Mouse (Mus musculus) 3134 (cell line): ENCODE results near the gene Arhgap28.

Experiments
- DNase-seq: peaks from one replicate; pipeline ENCODE4 v3.0.0-alpha.2; 2011; ENCODE audit warnings: low spot score; ENCODE audit not compliant: insufficient read length; ENCODE audit errors: extremely low read depth

The Arhgap28 gene

DNA sequence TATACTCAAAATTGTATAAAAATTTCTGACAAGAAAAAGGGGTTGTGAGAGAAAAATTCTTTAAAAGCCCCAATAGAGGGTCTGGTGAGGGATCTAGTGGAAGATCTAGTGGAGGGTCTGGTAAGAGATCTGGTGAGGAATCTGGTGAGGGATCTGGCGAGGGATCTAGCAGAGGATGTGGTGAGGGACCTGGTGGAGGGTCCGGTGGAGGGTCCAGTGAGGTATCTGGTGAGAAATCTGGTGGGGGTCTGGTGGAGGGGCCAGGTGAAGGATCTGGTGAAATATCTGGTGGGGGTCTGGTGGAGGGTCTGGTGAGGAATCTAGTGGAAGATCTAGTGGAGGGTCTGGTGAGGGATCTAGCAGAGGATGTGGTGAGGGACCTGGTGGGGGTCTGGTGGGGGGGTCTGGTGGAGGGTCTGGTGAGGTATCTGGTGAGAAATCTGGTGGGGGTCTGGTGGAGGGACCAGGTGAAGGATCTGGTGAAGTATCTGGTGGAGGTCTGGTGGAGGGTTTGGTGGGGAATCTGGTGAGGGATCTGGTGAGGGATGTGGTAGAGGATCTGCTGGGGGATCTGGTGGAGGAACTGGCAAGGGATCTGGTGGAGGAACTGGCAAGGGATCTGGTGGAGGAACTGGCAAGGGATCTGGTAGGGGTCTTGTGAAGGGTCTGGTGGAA is 10.4 kb downstream of the Arhgap28 start:
- no peak for DNase-seq

DNA sequence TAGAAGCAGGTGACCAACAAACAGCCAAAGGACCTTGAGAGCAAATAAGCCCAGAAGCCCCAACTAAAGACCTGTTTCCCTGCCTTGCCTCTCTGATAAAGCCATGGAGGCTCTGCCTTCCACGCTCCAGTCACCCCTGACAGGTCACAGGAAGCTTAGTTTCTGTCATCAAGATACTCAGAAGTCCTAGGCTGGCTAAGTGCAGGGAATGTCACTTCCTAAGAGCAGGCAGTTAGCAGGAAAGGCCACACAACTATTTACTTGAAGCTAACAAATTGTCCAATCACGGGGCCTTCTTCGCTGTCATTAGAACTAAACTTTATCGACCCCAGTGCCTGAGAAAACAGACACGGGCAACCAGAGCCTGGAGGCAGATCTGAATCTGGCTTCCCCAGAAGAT is 14.2 kb downstream of the Arhgap28 start:
- no peak for DNase-seq

GRCm38 (mm10) chr17:67988920-67989621 is 14.8 kb downstream of the Arhgap28 start:
- DNase-seq: peak; percentile 88

DNA sequence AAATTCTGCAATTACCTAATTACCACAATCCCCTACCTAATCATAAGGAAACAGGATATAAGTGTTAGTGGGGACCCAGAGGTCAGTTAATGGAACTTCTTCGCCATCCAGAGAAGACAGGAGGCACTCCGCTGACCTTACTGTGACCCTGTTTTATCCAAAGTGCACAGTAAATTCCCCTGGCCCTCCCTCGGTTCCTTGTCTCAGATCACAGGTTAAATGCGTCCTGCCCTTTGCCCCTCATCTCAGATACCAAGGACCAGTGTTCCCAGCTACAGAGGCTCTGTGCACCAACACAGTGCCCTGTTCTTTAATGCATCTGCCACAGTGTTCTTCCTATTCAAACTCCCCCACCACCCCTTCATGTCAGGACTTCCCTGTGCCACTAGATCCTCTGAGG is 18.4 kb downstream of the Arhgap28 start:
- no peak for DNase-seq

DNA sequence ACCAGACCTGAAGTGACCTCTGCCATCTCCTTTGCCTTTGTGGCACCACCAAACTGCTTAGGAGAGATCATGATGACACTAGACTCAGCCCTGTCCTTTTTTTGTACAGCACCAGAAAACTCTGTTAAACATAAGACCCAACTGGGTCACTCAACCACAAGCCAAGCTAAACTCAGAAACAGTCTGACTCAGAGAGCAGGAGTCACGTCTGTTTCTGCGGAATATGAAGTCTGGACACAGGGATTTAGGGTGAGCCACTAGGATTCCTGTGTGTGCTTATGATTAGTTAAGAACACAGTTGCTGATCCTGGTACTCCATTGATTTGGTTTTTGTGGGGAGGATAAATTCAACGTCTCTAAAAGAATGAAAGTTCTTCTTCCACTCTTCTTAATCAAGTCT is 23.3 kb downstream of the Arhgap28 start:
- peak; percentile 25 for DNase-seq

DNA sequence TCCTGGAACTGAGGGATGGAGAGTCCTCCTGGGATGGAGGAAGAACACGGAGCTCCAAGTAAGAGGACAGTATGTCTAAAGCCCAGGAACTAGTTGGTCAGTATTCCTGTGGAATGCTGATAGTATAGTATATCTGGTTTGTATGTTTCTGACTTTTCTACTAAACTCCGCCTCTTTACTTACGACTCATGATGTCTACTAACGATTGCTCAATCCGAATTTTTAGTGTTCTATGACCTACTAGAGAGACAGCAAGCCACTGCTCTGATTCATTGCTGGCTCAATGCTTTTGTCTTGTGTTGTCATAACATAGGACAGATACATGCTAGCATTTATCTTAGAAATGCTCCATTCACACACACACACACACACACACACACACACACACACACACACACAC is 24.7 kb downstream of the Arhgap28 start:
- peak; percentile 62 for DNase-seq

GRCm38 (mm10) chr17:67978786-67979185 is 25.1 kb downstream of the Arhgap28 start:
- peak; percentile 72 for DNase-seq

- no peak for DNase-seq
Observed at GRCm38 (mm10) chr17:67976465-67976864, 27.5 kb downstream of the Arhgap28 start.

DNA sequence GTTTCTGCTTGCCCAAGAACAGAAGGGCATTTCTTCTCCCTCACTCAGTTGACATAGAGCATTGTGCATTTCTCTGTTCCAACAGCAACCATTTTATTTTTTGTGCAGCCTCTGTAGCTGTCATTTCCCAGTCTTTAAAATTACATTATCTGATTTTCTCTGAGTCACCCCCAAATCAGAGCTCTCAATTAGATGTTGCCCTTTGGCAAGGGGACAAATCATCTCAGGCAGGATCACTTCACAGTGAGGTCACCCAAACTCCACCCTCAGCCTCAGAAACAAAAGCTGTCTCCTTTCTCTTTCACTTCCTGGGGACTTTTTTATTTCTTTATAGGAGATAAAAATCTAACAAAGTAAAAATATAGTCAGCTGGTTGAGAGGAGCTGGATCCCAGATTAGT is 27.9 kb downstream of the Arhgap28 start:
- no peak for DNase-seq

DNA sequence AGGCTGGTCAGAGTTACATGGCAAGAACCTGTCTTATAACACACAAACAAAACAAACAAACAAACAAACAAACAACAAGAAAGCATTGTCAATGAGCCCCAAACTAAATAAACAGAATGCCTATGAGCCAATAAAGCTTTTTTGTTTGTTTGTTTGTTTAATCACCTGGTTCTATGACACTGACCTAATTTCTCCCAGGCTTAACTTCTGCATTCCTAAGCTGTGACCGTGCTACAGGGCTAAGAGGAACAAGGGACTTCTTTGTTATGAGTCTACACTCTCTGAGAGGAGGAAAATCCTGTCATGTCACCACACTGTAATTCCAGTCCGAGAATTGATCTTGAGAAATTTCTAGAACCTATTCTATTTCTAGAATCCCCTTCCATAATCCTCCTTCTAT is 29.2 kb downstream of the Arhgap28 start:
- DNase-seq: peak; percentile 47

GRCm38 (mm10) chr17:67966853-67967540 is 36.9 kb downstream of the Arhgap28 start:
- DNase-seq: no peak

DNA sequence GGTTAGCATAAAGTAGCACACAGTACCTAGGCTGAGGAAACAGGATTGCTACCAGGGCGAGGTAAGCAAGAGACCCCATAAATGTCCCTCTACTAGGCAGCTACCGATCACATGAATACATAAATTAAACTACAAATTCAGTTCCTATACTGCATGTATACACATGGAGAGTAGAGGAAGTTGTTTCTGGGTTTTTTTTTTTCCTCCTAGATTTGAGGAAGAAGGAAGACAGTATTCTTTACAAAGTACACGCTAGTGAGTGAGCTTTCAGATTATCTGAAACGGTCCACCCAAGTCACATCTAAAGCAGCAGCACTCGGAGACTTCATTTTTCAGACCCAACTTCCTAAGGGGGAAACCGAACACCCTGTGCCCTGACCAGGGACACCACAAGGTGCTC is 41.1 kb downstream of the Arhgap28 start:
- DNase-seq: no peak

- no peak for DNase-seq
Observed at GRCm38 (mm10) chr17:67962020-67962419, 41.9 kb downstream of the Arhgap28 start.

DNA sequence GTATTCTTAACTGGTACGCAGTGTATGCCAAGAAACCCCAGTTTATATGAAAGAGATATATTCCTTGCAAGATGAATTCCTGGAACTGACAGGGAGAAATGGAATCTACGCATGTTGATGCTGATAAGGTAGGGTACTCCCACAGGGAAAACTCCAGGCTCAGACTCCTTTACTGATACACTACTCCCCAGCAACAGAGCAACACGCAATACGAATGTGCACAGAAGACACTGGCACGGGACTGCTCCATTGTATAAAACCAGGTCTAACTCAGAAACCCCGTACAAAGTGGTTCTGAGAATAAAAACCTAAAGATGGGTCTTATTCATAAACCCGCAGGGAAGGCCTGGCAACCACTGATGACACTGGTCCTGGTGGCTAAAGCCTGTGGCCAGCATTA is 45.0 kb downstream of the Arhgap28 start:
- no peak for DNase-seq

- DNase-seq: no peak
Observed at GRCm38 (mm10) chr17:67957603-67958002, 46.3 kb downstream of the Arhgap28 start.

DNA sequence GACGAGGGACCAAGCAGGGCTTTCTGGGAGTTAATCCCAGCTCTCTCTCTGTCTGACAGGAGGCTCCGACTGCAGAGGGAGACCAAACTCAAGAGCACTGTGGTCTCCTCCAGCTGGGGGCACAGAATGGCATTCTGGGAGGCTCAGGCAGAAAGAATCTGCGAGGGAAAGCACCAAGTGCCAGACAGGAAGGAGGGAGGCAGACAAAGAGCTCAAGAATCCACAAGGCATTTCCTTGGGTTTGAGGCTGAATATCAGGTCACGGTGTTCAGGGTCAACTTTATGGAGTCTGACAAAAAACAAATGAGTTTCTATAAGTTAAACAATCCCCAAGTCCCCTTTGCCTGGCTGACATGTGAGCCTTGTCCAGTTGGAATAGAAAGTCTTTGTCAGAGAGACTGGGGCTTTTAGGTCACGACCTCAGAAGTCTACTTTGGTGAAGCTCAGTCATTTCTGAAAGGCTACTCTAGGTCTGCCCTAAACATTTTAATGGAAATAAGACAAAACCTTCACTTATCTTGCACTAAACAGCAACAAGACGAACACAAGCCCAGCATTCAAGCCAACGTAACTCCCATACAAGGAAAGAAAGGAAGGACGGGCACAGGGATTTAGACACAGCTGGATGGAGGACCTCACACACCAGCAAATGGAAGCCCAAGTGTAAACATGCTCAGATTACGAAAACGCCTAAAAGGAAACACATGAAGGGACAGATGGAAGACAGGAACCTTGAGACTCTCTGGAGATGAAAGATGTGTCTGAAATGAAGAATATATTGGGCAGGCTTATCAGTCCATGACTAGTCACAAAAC is 47.8 kb downstream of the Arhgap28 start:
- no peak for DNase-seq

GRCm38 (mm10) chr17:67954961-67955360 is 49.0 kb downstream of the Arhgap28 start:
- no peak for DNase-seq

DNA sequence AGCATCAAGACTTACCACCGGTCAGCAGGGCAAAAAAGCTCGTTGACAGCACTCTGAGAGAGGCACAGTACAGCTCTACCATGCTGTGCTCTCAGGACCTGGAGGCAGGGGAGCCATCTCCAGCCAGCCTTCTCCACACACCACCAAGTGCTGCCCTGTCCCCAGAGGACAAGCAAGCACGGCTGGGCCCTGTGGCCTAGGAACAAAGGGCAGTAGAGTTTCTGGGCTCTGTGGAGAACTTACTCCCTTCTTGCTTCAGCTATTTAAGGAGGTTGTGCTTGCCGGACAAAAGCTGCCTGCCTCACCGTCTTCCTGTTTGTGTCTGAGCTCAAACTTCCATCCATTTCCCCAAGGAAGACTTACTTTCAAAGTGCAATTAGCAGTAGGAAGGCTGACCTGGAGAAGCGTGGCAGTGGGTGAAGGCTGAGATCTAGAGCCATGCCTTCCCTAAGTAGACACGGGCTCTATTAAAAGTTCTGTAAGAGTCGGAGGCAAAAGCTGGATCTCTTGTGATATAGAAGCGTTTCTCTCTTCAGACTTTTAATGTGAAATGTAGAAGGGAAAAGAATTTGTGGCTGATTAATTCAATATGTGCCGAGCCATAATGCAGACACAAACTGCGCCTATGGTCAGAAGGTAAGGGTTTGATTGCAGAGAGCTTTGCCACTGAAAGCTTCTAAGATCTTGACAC is 53.3 kb downstream of the Arhgap28 start:
- DNase-seq: no peak

GRCm38 (mm10) chr17:67948601-67949000 is 55.3 kb downstream of the Arhgap28 start:
- DNase-seq: no peak

DNA sequence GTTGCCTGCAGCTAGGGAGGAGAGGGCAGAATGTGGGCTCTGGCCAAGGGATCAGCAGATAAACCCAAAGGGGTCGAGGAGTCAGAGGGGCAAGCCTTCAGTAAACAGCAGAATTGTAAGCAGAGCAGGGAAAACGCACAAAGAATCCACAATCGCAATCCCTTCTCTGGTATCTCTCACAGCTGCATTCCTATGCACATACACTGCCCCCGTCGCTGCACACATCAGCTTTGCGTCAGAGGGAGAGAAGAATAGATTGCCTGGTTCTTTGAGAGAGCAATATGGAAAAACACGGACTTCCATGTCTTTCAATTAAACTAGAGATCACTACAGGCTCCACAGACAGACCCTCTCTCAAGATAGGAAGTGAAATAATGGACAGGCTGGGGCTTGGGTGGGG is 58.5 kb downstream of the Arhgap28 start:
- DNase-seq: no peak
